Mouse (Mus musculus): ENCODE measurements around the gene 1190002N15Rik.

- TF ChIP-seq CTCF (IDR thresholded peaks at IDR 0.05; ENCODE audit: borderline replicate concordance, insufficient read depth, low read depth, low read length) = no peak
- no peak for TF ChIP-seq POLR2A (IDR thresholded peaks at IDR 0.05; ENCODE audit: borderline replicate concordance, insufficient read depth, low read length)
These were observed 12.7 kb upstream of the 1190002N15Rik start for GRCm38 (mm10) chr9:94550493-94551095.
